Mouse (Mus musculus) right cerebral cortex, postnatal 10 days (tissue): Measurements from ENCODE around the gene Gimap1.

Experiments used
- DNase-seq, 2 experiments: peaks; one replicate each; pipeline ENCODE4 v3.0.0; 2021; ENCODE audit warnings: low spot score in 2 of 2

Gene Gimap1

DNA sequence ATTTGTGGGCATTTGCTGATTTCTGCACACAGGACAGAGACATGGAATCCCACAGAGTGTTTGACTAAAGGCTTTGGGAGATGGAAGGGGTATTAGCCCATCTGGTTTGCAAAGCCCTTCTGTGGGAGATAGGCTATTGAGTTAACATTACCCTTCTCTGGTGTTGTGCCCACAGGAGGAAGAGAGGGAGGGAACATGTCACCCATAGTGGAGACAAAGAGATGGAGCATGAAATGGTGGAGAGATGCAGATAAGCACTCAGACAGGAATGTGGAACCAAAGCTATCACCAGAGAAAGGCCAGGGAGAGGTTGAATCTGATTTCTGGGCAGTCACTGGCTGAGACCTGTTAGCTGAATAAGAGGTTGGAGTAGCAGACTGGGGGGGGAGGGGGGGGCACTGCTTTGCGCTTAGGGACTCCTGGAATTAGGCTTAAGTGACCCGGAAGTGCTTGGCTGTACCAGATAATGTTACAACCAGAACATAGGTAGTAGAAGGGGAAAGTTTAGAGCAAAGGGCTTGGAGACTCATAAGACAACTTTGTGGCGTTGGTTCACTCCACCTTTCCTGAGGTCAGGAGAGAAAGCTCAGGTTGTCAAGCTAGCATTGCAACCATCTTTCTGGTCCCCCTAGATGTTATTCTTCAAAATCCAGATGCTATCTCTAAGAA is 1.8 kb downstream of the Gimap1 start:
- DNase-seq, result no peak

- no peak for DNase-seq
Observed at GRCm38 (mm10) chr6:48741273-48741672, 2.4 kb downstream of the Gimap1 start.

GRCm38 (mm10) chr6:48741711-48742206 is 2.9 kb downstream of the Gimap1 start:
- DNase-seq, result no peak

DNA sequence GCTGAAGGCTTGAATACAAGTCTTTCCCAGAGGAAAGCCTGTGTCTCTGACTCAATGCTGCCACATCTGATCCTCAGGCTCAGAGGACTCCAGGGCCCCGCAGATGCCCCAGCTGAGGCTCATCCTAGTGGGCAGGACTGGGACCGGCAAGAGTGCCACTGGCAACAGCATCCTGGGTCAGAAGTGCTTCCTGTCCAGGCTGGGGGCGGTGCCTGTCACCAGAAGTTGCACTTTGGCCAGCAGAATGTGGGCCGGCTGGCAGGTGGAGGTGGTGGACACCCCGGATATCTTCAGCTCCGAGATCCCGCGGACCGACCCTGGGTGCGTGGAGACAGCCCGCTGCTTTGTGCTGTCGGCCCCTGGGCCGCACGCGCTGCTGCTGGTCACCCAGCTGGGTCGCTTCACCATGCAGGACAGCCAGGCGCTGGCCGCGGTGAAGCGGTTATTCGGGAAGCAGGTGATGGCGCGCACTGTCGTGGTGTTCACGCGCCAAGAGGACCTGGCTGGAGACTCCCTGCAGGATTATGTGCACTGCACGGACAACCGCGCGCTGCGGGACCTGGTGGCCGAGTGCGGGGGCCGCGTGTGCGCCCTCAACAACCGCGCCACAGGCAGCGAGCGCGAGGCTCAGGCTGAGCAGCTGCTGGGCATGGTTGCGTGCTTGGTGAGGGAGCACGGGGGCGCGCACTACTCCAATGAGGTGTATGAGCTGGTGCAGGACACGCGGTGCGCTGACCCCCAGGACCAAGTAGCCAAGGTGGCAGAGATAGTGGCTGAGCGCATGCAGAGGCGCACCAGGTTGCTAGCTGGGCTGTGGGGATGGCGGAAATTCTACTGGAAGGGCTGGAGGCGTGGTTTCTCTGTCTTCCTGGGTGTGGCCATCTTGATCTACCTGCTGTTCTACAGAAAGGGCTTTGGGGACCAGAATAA is 3.8 kb downstream of the Gimap1 start:
- peak; percentile 35 to 37 for DNase-seq

DNA sequence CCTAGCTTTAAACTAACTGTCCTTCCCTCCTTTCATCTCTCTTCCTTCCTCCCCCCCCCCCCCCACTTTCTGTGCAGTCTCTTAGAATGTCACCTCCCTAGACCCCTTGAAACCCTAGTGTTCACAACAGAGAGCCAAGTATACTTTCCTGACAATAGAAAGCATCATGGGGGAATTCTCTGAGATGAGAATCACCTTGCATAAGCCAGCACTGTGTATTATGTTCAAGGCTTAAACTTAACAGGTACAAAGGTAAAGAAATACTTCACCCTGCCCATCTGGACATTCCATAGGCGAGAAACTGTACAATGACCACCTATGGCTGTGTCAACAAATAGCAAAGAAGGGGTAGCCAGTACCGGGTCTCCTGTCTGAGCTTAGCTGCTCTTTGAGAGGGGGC is 6.6 kb downstream of the Gimap1 start:
- DNase-seq, result no peak

DNA sequence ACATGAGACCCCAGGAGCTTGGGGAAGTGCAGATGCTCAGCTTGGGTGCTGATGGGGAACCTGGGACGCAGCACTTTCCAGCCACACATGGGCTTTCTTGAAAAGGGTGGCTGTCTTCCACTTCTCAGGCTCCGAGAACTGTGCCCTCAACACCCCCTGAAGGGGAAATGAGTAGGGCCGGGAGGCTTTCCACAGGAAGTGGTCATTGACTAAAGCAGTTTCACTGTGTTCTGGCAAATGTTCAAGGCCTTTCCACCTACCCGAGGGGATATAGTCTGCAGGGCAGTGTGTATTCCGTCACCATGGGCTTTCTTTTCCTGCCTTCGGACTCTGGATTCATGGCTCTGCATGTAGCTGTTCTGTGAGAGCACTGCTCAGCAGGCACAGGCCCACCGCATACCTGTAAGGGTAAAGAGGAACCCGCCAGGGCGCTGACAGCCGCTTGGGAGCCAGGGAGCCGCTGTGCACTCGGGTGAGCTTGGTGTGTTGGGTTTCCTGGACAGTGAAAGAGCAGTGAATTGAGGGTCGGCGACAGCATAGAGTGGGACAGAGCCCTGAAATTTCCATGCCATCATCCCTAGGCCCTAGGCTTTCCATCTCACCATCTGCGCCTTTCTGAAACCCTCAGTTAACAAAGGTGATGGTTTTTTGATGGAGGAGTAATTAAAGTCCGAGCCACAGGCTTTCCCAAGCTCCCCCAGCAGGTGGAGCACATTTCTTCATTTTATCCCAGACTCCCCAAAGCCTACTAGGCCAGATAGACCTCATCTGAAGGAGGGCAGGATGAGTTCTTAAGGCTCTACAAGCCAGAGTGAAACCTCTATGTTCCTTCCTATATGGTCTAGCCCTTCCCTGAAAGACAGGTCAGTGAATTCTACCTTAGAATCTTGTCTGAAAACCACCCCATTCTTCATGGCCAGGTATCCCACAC is 7.4 kb downstream of the Gimap1 start, which contains the start of gene Gimap5:
Gene Gimap5, plus strand, starts transcription at position 239 of the 931 bp plus-strand sequence.
- peak in 1 of 2 experiments; percentile 28 for DNase-seq

- no peak for DNase-seq
Observed at GRCm38 (mm10) chr6:48747091-48747966, 8.5 kb downstream of the Gimap1 start.

DNA sequence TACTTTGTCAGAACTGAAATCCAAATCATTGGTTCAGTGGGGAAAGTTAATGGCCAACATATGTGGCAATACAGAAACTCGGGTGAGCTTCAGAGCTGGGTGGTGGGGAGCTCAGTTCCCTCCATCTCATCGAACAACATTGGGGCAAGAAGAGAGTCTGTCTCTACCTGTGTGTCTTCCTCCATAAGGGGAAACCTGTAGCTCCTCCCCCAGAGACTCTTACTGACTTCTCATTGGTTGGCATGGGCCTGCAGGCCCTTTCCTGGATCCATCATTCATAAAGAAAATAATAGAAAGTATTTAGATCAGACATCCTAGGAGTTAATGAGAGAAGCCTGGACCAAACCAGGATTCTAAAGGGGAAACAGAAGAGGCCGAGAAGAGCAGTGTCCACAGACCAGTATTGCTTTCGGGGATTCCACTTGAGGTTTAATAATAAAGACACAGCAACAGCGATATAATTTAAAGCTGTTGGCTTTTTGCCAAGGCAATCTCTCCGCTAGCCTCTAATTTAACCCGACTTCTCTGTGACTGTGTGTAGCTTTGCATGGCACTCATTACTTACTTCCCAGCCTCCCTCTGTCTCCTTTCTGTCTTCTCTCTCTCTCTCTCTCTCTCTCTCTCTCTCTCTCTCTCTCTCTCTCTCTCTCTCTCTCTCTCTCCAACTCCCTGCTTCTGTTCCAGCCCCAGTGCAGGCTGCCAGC is 24.9 kb downstream of the Gimap1 start:
- DNase-seq, result no peak

DNA sequence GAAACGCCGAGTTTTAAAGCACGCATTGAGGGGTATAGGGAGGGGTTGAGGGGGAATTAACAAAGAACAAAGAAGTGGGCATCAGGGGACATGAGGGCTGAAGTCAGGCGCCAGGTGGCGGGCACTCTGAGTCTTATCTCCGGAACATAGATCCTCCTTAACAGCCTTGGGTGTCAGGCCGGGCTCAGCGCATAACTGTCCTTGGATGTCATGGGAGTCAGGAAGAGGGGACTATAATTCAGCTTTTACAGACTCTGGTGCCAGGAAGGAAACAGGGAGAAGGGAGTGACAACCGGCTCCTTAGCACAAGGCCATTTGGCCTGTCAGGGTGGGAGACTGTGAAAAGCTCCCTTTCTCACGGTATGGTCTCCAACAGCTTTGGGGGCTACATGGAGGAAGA is 25.6 kb downstream of the Gimap1 start:
- DNase-seq, result no peak

GRCm38 (mm10) chr6:48768178-48768869 is 29.5 kb downstream of the Gimap1 start:
- no peak for DNase-seq

DNA sequence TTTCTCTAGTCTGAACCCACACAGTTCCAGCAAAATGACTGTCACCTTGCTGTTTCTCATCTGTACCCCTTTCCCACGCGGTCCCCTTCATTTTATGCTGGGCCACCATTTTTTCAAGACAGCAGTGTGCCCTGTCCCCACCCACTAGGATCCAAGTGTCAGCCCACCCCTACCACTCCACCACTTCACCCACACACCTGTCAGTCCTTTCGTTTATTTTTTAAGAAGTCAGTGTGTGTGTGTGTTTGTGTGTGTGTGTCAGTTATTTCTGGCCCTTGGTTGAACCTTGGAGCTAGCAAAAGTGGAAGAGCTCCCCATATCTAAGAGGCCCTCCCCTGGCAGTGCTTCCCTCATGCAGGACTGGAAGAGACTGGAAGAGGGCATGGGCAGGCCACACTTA is 30.1 kb downstream of the Gimap1 start:
- no peak for DNase-seq

DNA sequence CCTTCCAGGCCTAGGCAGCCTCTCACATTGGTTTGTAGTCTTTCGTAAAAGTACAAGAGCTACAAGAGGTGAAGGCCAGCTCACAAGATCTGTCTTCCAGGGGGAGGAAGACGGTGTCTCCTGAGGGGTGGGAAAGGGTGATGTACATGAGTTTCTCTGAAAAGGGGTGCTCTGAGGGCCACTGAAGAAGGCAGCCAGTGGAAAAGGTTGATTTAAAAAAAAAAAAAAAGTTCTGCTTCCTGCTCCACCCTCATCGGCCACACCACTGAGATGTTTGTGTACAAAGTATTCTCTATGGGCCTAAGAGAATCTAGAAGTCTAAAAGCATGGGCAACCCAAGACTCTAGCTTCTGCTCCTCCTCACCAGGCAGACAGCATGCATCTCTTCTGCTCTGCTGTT is 31.8 kb downstream of the Gimap1 start, which contains the start of gene Gimap3:
Gene Gimap3, minus strand, starts transcription at position 156 of the 400 bp plus-strand sequence.
- no peak for DNase-seq

DNA sequence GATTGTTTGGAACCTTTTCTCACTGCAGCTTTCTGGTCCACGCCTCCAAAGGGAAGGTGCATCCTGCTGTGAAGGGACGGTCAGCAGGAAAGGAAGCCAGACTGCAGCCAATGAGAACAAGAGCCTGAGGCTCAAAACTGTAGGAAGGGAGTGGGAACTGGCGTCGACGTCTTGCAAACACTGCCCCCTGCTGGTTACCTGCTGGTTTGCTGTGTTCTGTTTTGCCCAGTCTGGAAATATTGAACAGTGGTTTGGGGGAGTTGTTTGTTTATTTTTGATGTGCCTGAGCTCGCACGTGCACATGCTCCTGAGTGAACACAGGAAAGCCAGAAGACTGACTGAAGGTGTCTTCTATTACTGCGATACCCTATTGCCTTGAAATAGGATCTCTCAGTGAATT is 33.2 kb downstream of the Gimap1 start:
- DNase-seq, result peak; percentile 70 to 80

- DNase-seq, result no peak
Observed at GRCm38 (mm10) chr6:48784406-48784805, 45.6 kb downstream of the Gimap1 start.

GRCm38 (mm10) chr6:48785189-48785588 is 46.3 kb downstream of the Gimap1 start:
- no peak for DNase-seq

- DNase-seq, result no peak
Observed at GRCm38 (mm10) chr6:48785601-48786000, 46.7 kb downstream of the Gimap1 start.

- no peak for DNase-seq
Observed at GRCm38 (mm10) chr6:48787867-48788266, 49.0 kb downstream of the Gimap1 start.
